Mouse (Mus musculus) midbrain, postnatal 0 days (tissue): ENCODE measurements around the gene D630023F18Rik. TPM values are rescaled to one million over a fixed set of nuclear protein-coding genes. Genes with fewer than 3 reads are reported as not detected.

Experiments
- ATAC-seq: fragments of 200-750 bp; cut with Nextera tagmentation; 2 replicates; pipeline ENCODE4 v1.8.0; 2017; ENCODE audit warnings: moderate number of reproducible peaks, mild to moderate bottlenecking, moderate TSS enrichment, moderate library complexity; ENCODE audit not compliant: low FRiP score
- DNase-seq: peaks from one replicate; pipeline ENCODE4 v3.0.0-alpha.2; 2015; ENCODE audit warnings: low spot score
- H3K27ac ChIP-seq: fragments of 300-500 bp; sonication (generic); 2 replicates; pipeline ENCODE4 v1.5.1; 2014; ENCODE audit warnings: low read depth, mild to moderate bottlenecking, low read length, mixed read lengths
- H3K27me3 ChIP-seq: fragments of 300-500 bp; sonication (generic); 2 replicates; pipeline ENCODE4 v1.6.1; 2014; ENCODE audit warnings: low read length, control low read depth, mixed read lengths; ENCODE audit not compliant: insufficient read depth
- H3K36me3 ChIP-seq: fragments of 300-500 bp; sonication (generic); 2 replicates; pipeline ENCODE4 v1.6.1; 2014; ENCODE audit warnings: low read length, control low read depth, mixed read lengths; ENCODE audit not compliant: insufficient read depth
- H3K4me1 ChIP-seq: fragments of 300-500 bp; sonication (generic); 2 replicates; pipeline ENCODE4 v1.6.1; 2014; ENCODE audit warnings: mild to moderate bottlenecking, control low read depth, antibody characterized with exemption, low read length, mixed read lengths; ENCODE audit not compliant: insufficient read depth
- H3K4me2 ChIP-seq: fragments of 300-500 bp; sonication (generic); 2 replicates; pipeline ENCODE4 v1.6.1; 2014; ENCODE audit warnings: low read depth, mild to moderate bottlenecking, low read length, mixed read lengths; ENCODE audit not compliant: poor library complexity, severe bottlenecking
- H3K4me3 ChIP-seq: fragments of 300-500 bp; sonication (generic); 2 replicates; pipeline ENCODE4 v1.5.1; 2014; ENCODE audit warnings: low read depth, mild to moderate bottlenecking, low read length, moderate library complexity
- H3K9ac ChIP-seq: fragments of 300-500 bp; sonication (generic); replicated peaks from 2 replicates; pipeline ENCODE4 v1.6.1; 2014; ENCODE audit warnings: mild to moderate bottlenecking, low read length, moderate library complexity, mixed read lengths; ENCODE audit not compliant: poor library complexity, severe bottlenecking
- H3K9me3 ChIP-seq: fragments of 300-500 bp; sonication (generic); 2 replicates; pipeline ENCODE4 v1.6.1; 2016; ENCODE audit warnings: low read length, control low read depth
- CTCF ChIP-seq: IDR thresholded peaks from 2 replicates; pipeline ENCODE4 v1.5.1; 2016; ENCODE audit warnings: antibody characterized with exemption, mild to moderate bottlenecking
- WGBS: fragments of 180-500 bp; shearing (Covaris S2); extraction: QIAGEN DNeasy Blood & Tissue Kit; methylation state at CpG from one replicate; pipeline ENCODE4 v1.1.7; 2014; 5-methylcytosine and 5-hydroxymethylcytosine counted together
- polyA plus RNA-seq: library from polyadenylated mRNA; unstranded; fragments of >200 nt; fragmentation: Nextera tagmentation; extraction: Ambion mirVana; gene quantifications from 2 replicates; pipeline ENCODE4 v1.2.1, GENCODE M21; 2015
- total RNA-seq: library from RNA; depleted of rRNA; stranded (reverse); fragments of >200 nt; gene quantifications from 2 replicates; pipeline ENCODE4 v1.2.3, GENCODE M21; 2014

D630023F18Rik gene
- total and polyA plus RNA-seq, 2 experiments from 2014 or later, result 4.2 to 8.8 TPM

- TF ChIP-seq CTCF, result no peak
- Histone ChIP-seq H3K9ac (no peak overlapping the region), H3K36me3 (no peaks in the 10 kb centered on the region), H3K4me2 (no peak overlapping the region), H3K4me3 (no peak overlapping the region), H3K9me3 (no peaks in the 10 kb centered on the region), H3K4me1 (no peaks in the 10 kb centered on the region), H3K27me3 (no peaks in the 10 kb centered on the region), H3K27ac (no peak overlapping the region)
- 96% methylated on average over 8 of the region's 8 CpGs for WGBS
- DNase-seq (no peak), ATAC-seq (no peak)
Measured at GRCm38 (mm10) chr1:65109196-65109595, 13.8 kb downstream of the D630023F18Rik start.

GRCm38 (mm10) chr1:65107654-65108279 is 15.2 kb downstream of the D630023F18Rik start:
- Histone ChIP-seq H3K27ac (no peak overlapping the region), H3K4me2 (no peak overlapping the region), H3K9me3 (no peaks in the 10 kb centered on the region), H3K27me3 (no peaks in the 10 kb centered on the region), H3K36me3 (no peaks in the 10 kb centered on the region), H3K4me3 (no peak overlapping the region), H3K4me1 (no peaks in the 10 kb centered on the region), H3K9ac (no peak overlapping the region)
- no peak for ATAC-seq
- WGBS, result 92% methylated on average over 10 of the region's 10 CpGs
- no peak for TF ChIP-seq CTCF
- no peak for DNase-seq

- no peak within 1 kb of the TSS for H3K4me2 ChIP-seq
- ATAC-seq (no peak), DNase-seq (no peak)
- no peak for TF ChIP-seq CTCF
- H3K4me3 ChIP-seq, result no peak within 1 kb of the TSS
- no peak within 1 kb of the TSS for H3K27ac ChIP-seq
- no peak within 1 kb of the TSS for H3K9ac ChIP-seq
- no peaks in the 10 kb centered on the region for H3K9me3 ChIP-seq
- no peaks in the 10 kb centered on the region for H3K36me3 ChIP-seq
- no peaks in the 10 kb centered on the region for H3K27me3 ChIP-seq
- 87% methylated on average over 11 of the region's 11 CpGs for WGBS
- no peaks in the 10 kb centered on the region for H3K4me1 ChIP-seq
Measured at GRCm38 (mm10) chr1:65103273-65103672, 19.7 kb downstream of the D630023F18Rik start, which contains the start of gene Cryga. TSS of gene Cryga (minus strand) at chr1:65103373.

GRCm38 (mm10) chr1:65096953-65097352 is 26.1 kb downstream of the D630023F18Rik start:
- no peak for TF ChIP-seq CTCF
- DNase-seq (no peak), ATAC-seq (no peak)
- H3K9me3 ChIP-seq, result no peaks in the 10 kb centered on the region
- no peak overlapping the region for H3K4me2 ChIP-seq
- 85% methylated on average over 3 of the region's 3 CpGs for WGBS
- H3K36me3 ChIP-seq, result no peaks in the 10 kb centered on the region
- no peaks in the 10 kb centered on the region for H3K4me1 ChIP-seq
- no peak overlapping the region for H3K9ac ChIP-seq
- no peaks in the 10 kb centered on the region for H3K27me3 ChIP-seq
- no peak overlapping the region for H3K27ac ChIP-seq
- no peak overlapping the region for H3K4me3 ChIP-seq

- Histone ChIP-seq H3K27me3 (no peaks in the 10 kb centered on the region), H3K9me3 (no peaks in the 10 kb centered on the region), H3K4me3 (no peak overlapping the region), H3K27ac (no peak overlapping the region), H3K4me2 (no peak overlapping the region), H3K9ac (no peak overlapping the region), H3K36me3 (no peaks in the 10 kb centered on the region), H3K4me1 (no peaks in the 10 kb centered on the region)
- DNase-seq (no peak), ATAC-seq (no peak)
- TF ChIP-seq CTCF, result no peak
- WGBS, result 91% methylated on average over 3 of the region's 3 CpGs
Measured at GRCm38 (mm10) chr1:65091566-65091965, 31.4 kb downstream of the D630023F18Rik start.

- WGBS, result 84% methylated on average over 2 of the region's 2 CpGs
- H3K9me3 ChIP-seq, result no peaks in the 10 kb centered on the region
- no peaks in the 10 kb centered on the region for H3K36me3 ChIP-seq
- H3K27me3 ChIP-seq, result no peaks in the 10 kb centered on the region
- H3K4me2 ChIP-seq, result no peak overlapping the region
- ATAC-seq, result no peak
- H3K9ac ChIP-seq, result no peak overlapping the region
- H3K4me3 ChIP-seq, result no peak overlapping the region
- no peak for TF ChIP-seq CTCF
- no peak for DNase-seq
- H3K27ac ChIP-seq, result no peak overlapping the region
- H3K4me1 ChIP-seq, result no peaks in the 10 kb centered on the region
Measured at GRCm38 (mm10) chr1:65090370-65090769, 32.6 kb downstream of the D630023F18Rik start.
